Mouse (Mus musculus) bone marrow macrophage, adult 2 months (primary cell): ENCODE results near the gene Celsr2.

Experiments used
- CTCF ChIP-seq: IDR thresholded peaks from 2 replicates; pipeline ENCODE4 v1.5.1; 2012; ENCODE audit warnings: low read depth, mild to moderate bottlenecking, low read length, moderate library complexity
- POLR2A ChIP-seq: IDR thresholded peaks from 2 replicates; pipeline ENCODE4 v1.6.1; 2012; ENCODE audit warnings: mild to moderate bottlenecking, low read depth, low read length, borderline replicate concordance

GRCm38 (mm10) chr3:108436380-108436714 is 21.0 kb upstream of the Celsr2 start:
- TF ChIP-seq POLR2A, result no peak
- TF ChIP-seq CTCF, result no peak
